Comparison of ENCODE assay signal across 9 mouse cellular contexts in the genomic region with DNA sequence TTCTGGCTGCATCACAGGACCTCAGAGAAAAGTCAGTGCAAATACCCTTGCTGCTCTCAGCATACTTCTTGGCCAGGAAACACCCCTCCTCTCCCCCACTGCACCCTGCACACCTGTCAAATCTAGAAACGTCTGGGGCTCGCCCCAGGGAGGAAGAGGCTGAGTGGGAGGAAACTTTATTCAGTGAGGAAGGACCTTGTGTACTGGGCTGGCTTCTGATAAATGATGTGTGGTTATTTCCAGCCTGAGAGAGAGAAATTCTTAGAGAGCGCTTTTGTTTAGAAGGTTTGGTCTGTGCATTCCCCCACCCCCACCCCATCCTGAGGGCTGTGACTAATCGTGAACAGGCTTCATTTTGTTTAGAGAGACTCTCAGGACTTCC.
DNase-seq lines count a peak whose midpoint lies in the region; ATAC-seq and TF ChIP-seq lines count a peak whose summit lies in the region.
"Had no signal": no experiment of that assay in that cellular context is flagged by ENCODE, and none has a peak within 500 bp of the region (broad histone marks: within the 10 kb centered on the region; RNA-seq: fewer than 3 reads in every experiment).

No protein-coding gene starts in this region.

- no peaks in the 10 kb centered on the region for H3K9me3 ChIP-seq in heart, embryonic 14.5 days (ENCODE audit: control insufficient read depth, low read length)
- no peaks in the 10 kb centered on the region for H3K9me3 ChIP-seq in hindbrain, embryonic 12.5 days (replicated peaks)

- H3K27me3 ChIP-seq in heart, embryonic 14.5 days (ENCODE audit: control insufficient read depth, insufficient read depth, low read length) = no peaks in the 10 kb centered on the region
- H3K27me3 ChIP-seq in hindbrain, embryonic 12.5 days = no peaks in the 10 kb centered on the region

- intact Hi-C loops in heart, postnatal 10 days (cut with DNase I) = loop anchor here (5.0 kb wide), 1 partner anchor 33 kb away; no protein-coding TSS in a partner anchor

- H3K4me2 ChIP-seq in heart, embryonic 14.5 days (ENCODE audit: low read length) = no peak overlapping the region
- H3K4me2 ChIP-seq in hindbrain, embryonic 12.5 days (replicated peaks) = no peak overlapping the region

- peaks cover 22 to 31% of the 10 kb centered on the region in 2 experiments for H3K4me1 ChIP-seq in heart, embryonic 14.5 days (ENCODE audit: control insufficient read depth in 2 of 2, insufficient read depth in 2 of 2, low read length in 2 of 2)
- peaks cover 48% of the 10 kb centered on the region for H3K4me1 ChIP-seq in hindbrain, embryonic 12.5 days
- peaks cover 49% of the 10 kb centered on the region for H3K4me1 ChIP-seq in olfactory bulb, adult 2 months (ENCODE audit: control insufficient read depth, insufficient read depth, low read length)

- no peak for TF ChIP-seq POLR2A in olfactory bulb, adult 2 months (IDR thresholded peaks at IDR 0.05; ENCODE audit: insufficient read depth, low read depth, low read length)

- DNase-seq in heart, postnatal 10 days = no peak
- peak; percentile 16 for DNase-seq in ES-CJ7 (ENCODE audit: low read depth, low spot score)
- DNase-seq in ovary, postnatal 14 days (ENCODE audit: low spot score) = no peak
- DNase-seq in cerebellum, adult 18-20 months = no peak
- DNase-seq in testis, postnatal 14 days (ENCODE audit: low spot score) = no peak

- WGBS in heart, embryonic 14.5 days = 15% methylated on average over 4 of the region's 4 CpGs
- 17% methylated on average over 4 of the region's 4 CpGs for WGBS in hindbrain, embryonic 12.5 days
- WGBS in olfactory bulb, adult 2 months = 13% methylated on average over 4 of the region's 4 CpGs

- peak; percentile 31; the same call in 1 of the 2 replicates for ATAC-seq in heart, embryonic 14.5 days (ENCODE audit: insufficient number of reproducible peaks, insufficient read depth, low FRiP score, low read depth)
- ATAC-seq in hindbrain, embryonic 12.5 days (ENCODE audit: low FRiP score) = peak; percentile 20; the same call in 1 of the 2 replicates

- H3K9ac ChIP-seq in heart, embryonic 14.5 days (ENCODE audit: low read length) = no peak overlapping the region
- no peak overlapping the region for H3K9ac ChIP-seq in hindbrain, embryonic 12.5 days

- 0 out of 4 replicates have a peak overlapping the region, but pooled peaks of 1 of the 2 experiments have one; percentile 5 for H3K27ac ChIP-seq in heart, embryonic 14.5 days (replicated peaks in 1 of 2; ENCODE audit: control insufficient read depth in 1 of 2, insufficient read depth in 1 of 2, low read depth in 2 of 2, low read length in 2 of 2)
- peak overlapping the region; percentile 64 for H3K27ac ChIP-seq in hindbrain, embryonic 12.5 days
- peak overlapping the region; percentile 57 for H3K27ac ChIP-seq in olfactory bulb, adult 2 months (ENCODE audit: insufficient read depth, low read depth, low read length)
- H3K27ac ChIP-seq: macrophage had no signal

- H3K4me3 ChIP-seq in heart, embryonic 14.5 days (ENCODE audit: control insufficient read depth in 1 of 2, insufficient read depth in 1 of 2, low read depth in 1 of 2, low read length in 2 of 2) = no peak overlapping the region
- H3K4me3 ChIP-seq in hindbrain, embryonic 12.5 days = no peak overlapping the region
- no peak overlapping the region for H3K4me3 ChIP-seq in olfactory bulb, adult 2 months (ENCODE audit: insufficient read depth, low read depth, low read length)

- no peaks in the 10 kb centered on the region for H3K36me3 ChIP-seq in heart, embryonic 14.5 days (ENCODE audit: control insufficient read depth, insufficient read depth, low read length)
- H3K36me3 ChIP-seq in hindbrain, embryonic 12.5 days = 0 out of 2 replicates have a peak, but pooled peaks cover 9% of the 10 kb centered on the region

- TF ChIP-seq CTCF in olfactory bulb, adult 2 months (IDR thresholded peaks at IDR 0.05; ENCODE audit: insufficient read depth, low read depth, low read length) = no peak
